Mouse (Mus musculus) megakaryocyte, embryonic 14.5 days (primary cell): Measurements from ENCODE around the gene Akip1.

ENCODE experiments used
- FLI1 ChIP-seq: IDR thresholded peaks from 2 replicates; pipeline ENCODE4 v1.6.1; 2012; ENCODE audit warnings: low read length, inconsistent platforms, mixed read lengths
- GATA1 ChIP-seq: IDR thresholded peaks from 3 replicates; pipeline ENCODE4 v1.6.1; 2012; ENCODE audit warnings: mixed read lengths, low read length, inconsistent platforms, borderline replicate concordance

DNA sequence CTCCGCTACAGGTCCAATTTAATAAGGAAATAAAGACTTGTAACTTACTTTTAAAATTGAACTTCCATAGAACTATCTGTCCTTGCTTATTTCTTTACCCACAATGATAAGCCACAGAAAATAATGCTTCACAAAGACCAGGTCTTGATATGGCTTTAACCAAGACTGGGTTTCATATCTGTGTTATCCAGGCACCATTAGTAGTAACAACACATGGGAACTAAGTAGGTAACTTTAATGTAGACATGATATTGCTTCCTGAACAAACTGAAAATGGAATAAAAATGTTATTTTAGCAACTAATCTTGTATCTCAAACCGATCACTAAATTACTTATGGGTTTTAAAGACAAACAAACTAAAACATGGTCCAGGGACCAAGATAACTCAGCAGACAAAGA is 44.2 kb upstream of the Akip1 start:
- TF ChIP-seq GATA1 (no peak), FLI1 (no peak)
